Mouse (Mus musculus): ENCODE data around the gene Ephx1.

GRCm38 (mm10) chr1:180992142-180992541 is 28.6 kb downstream of the Ephx1 start:
- no peak for TF ChIP-seq POLR2A (IDR thresholded peaks at IDR 0.05; ENCODE audit: low read depth, low read length)
- 0 out of 2 replicates have a peak, but pooled peaks have one; percentile 3 for TF ChIP-seq CTCF (IDR thresholded peaks at IDR 0.05; ENCODE audit: borderline replicate concordance, insufficient read depth, low read length)

All from embryonic fibroblast, embryonic 13.5 days (primary cell).